Mouse (Mus musculus) frontal cortex, adult 2 months (tissue): Measurements from ENCODE around the gene Stum. TPM values are rescaled to one million over a fixed set of nuclear protein-coding genes. Genes with fewer than 3 reads are reported as not detected.
"Not testable (repeated sequence)": the region's sequence is repeated elsewhere in the genome, so short reads cannot be mapped to it uniquely, and the experiment has no call there.

Experiments used
- DNase-seq, 2 experiments: peaks; one replicate each; pipeline ENCODE4 v3.0.0; 2022; ENCODE audit warnings: low spot score in 1 of 2; ENCODE audit errors: extremely low spot score in 1 of 2
- polyA plus RNA-seq: library from polyadenylated mRNA; depleted of rRNA; stranded (reverse); fragments of >200 nt; gene quantifications from 2 replicates; pipeline ENCODE4 v1.2.3, GENCODE M21; 2012; rRNA removed

The Stum gene
- 118 and 128 TPM in 2 replicates for polyA plus RNA-seq

DNA sequence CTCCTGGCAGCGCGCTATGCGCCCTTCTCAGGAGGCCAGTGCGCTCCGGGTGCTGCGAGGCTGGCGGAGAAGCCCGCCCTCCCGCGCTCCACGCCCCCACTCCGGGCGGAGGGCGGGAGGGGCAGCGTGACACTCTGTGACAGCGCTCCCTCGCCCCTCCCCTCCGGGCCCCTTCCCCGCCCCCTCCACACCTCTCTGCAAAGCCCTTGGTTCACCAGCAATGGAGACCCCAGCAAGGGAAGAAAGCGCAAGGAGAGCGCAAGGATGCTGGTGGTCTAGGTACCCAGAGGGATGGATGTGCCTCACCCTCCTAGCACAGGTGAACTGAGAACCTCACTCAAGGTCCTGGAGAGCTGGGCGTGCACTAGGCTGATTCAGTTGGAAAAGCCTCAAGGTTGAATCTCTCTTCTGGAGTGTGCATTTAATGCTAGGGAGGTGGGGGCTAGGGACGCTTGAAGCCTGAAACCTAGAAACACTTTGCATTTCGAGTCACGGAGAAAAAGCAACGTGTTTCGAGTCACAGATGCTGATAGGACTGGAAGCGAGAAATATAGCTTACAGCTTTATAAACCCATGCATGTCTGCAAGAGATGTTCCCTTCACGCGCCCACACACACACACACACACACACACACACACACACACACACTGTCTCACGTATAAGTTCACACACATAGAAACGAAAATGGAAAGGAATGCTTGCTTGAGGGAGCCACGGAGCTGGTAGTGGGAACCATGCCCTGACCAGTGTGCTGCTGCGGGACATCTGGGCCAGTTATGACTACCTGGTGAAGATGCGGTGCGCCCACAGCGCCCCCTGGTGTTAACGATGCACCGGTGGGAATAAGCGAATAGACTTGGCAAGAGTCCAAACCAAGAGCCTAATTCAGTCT is at the start of gene Stum:
Gene Stum, minus strand, starts transcription at position 106 of the 893 bp plus-strand sequence.
- DNase-seq, result peak; percentile 55 to 85

- DNase-seq, result no peak
Observed at GRCm38 (mm10) chr1:180532671-180533070, 49.4 kb upstream of the Stum start.

- DNase-seq, result no peak
Observed at GRCm38 (mm10) chr1:180530457-180531263, 47.4 kb upstream of the Stum start.

DNA sequence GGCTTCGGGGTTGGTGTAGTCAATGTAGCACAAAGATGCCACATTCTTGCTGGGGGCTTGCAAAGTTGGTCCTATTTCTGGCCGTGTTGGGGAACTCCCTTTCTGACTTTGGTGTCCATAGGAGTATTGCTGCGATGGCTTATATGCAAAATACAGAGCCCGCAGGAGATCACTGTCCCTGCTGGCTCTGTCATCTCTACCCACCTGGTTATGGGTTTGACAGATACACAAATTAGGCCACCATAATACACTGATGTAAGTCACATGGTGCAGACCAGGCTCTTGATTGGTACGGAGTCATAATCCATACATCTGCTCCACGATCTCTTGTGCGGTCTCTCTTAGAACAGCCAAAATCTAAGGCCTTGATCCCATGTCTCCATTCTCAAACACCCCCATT is 46.5 kb upstream of the Stum start:
- DNase-seq, result no peak

DNA sequence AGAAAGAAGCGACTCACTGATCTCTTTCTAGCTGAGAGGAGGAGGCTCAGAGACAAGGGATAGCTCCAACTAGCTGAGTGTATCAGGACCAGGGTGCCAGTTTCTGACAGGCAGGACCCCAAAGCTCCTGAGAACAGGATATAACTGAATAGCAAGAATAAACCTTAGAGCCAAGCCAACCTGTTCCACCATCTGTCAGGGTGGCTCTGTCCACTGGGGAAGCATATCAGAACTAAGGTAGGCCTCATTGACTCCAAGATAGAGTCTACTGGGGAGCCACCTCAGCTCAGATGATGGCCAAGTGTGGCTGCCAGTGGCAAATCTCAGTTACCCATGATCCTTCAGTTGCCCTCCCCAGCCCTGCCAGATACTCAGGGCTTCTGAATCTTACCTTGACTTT is 42.0 kb upstream of the Stum start:
- DNase-seq, result no peak

GRCm38 (mm10) chr1:180523320-180523719 is 40.0 kb upstream of the Stum start:
- no peak for DNase-seq

- DNase-seq, result peak; percentile 84 to 91
Observed at GRCm38 (mm10) chr1:180520190-180520589, 36.9 kb upstream of the Stum start.

- no peak for DNase-seq
Observed at GRCm38 (mm10) chr1:180519520-180519919, 36.2 kb upstream of the Stum start.

GRCm38 (mm10) chr1:180518899-180519298 is 35.6 kb upstream of the Stum start:
- not testable (repeated sequence) for DNase-seq

GRCm38 (mm10) chr1:180518412-180518811 is 35.1 kb upstream of the Stum start:
- DNase-seq, result no peak

GRCm38 (mm10) chr1:180517390-180518054 is 34.2 kb upstream of the Stum start:
- peak in 1 of 2 experiments; percentile 50 for DNase-seq

DNA sequence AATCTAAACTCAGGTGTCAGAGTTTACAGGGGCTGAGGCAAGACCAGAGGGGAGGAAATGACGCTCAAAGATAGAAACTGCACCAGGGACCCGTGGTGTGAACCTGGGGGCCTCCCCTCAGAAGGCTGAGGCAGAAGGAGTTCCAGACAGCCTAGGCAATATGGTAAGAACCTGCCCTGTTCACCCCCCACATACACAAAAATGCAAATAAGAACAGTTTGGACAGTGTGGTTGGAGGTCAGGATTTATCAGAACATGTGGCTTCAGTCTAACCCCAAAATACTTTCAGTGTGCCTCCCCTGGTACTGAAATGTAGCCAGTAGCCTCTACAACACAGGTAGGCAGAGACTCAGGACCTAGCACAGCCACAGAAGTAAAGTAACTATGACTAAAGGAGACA is 30.8 kb upstream of the Stum start:
- DNase-seq, result no peak

- no peak for DNase-seq
Observed at GRCm38 (mm10) chr1:180510879-180511278, 27.6 kb upstream of the Stum start.

DNA sequence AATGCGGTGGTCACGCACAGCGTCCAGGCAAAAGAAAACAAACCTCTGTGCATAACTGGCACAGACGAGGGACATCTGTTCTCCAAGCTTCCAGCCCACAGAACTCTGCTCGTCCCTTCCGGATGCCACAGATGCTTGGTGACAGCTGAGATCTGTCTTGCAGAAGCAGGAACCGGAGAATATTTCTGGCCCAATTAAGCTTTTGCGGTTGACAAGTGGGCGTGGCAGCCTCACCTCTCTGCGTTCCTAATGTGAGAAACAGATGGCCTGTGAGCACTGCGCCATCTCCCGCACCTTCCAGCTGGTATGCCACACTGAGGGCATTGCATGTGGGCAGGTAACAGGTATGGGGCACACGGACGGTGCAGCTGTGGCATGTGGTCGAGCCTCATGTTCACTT is 27.1 kb upstream of the Stum start:
- peak; percentile 53 to 79 for DNase-seq

DNA sequence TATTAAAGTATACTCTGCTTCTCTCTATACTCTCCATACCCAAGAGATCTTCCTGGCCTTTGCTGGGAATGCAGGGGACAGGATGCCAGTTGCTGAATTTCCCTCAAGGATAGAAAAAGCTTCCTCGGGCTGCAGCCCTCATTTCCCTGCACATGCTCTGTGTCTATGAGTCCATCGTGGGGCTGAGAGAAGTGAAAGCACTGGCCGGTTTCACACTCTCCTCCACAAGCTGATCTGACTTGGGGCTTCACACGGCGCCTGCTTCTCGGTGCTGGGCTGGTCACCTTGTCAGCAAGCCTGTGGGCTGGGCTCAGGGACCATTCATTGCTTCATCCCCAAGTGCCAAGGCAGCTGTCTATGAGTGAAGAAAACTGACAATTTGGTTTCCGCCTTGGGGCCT is 25.4 kb upstream of the Stum start:
- DNase-seq, result no peak

- DNase-seq, result peak; percentile 67 to 85
Observed at GRCm38 (mm10) chr1:180507291-180507791, 24.0 kb upstream of the Stum start.

GRCm38 (mm10) chr1:180506341-180506740 is 23.0 kb upstream of the Stum start:
- no peak for DNase-seq

- DNase-seq, result no peak
Observed at GRCm38 (mm10) chr1:180504899-180505298, 21.6 kb upstream of the Stum start.

DNA sequence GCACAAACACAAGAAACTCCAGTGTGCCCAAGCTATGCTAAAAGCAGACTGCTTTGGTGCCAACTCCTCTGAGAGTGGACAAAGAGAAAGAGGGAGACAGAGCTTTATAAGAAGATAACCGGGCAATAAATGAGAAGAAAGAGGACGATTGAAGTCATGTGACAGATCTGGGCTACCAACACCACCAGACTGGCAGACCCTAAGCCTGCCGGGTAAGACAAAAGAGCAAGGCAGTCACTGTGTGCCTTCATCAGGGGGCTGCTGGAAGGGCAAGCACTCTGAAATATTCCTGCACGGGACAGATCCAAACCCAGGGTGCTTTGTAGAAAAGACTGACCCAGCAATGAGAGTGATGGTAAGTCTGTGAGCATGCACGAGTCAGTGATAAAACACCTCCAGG is 20.2 kb upstream of the Stum start:
- DNase-seq, result no peak

GRCm38 (mm10) chr1:180502566-180502965 is 19.3 kb upstream of the Stum start:
- DNase-seq, result no peak

DNA sequence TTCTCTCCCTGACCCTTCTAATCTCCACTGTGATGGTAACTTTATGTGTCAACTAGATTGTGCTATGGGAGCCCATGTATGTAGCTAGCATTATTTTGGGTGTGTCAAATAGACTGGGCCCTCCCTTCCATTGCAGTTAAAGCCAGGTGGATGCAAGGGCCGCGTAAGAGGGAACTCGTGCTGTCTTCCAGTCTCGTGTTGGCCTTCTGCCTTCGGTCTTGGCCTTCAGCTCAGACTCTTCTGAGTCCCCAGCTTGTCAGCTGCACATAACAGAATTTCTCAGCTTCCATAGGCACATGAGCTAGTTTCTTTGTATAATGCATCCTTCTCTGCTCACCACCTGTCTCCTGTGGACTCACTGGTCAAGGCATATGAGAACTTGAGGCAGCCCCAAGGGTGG is 17.3 kb upstream of the Stum start:
- DNase-seq, result no peak
